Mouse (Mus musculus): ENCODE measurements around the gene Slc22a7.

The Slc22a7 gene

DNA sequence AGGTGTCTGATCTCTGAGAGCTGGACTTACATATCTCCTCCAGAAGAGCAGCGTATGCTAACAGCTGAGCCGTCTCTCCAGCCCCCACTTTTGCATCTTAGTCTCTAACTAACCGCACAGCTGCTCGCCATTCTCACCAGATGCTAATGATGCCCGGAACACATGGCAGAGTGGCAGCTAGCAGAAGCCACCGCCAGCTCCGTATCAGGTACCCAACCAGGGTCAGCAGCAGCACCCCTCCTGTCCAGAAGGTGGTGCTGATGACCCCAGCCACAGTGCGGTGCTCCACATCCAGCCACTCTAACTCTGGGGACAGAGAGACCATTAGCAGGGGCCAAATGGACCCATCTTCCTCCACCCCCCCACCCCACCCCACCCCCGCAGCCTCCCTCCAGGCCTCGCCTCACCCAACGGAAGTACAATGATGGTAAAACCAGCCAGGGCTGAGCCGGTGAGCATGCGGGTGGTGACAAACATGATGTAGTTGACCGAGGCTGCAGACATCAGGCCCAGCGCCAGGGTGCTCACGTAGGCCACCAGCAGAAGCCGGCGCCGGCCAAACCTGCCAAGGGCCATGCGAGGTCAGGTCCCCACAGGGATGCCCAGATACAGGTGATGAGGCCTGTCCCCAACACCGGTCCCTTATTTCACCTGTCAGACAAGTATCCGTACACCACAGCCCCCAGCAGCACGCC, 1.4 kb downstream of the Slc22a7 start:
- no peak for DNase-seq (ENCODE audit: low read depth)

DNA sequence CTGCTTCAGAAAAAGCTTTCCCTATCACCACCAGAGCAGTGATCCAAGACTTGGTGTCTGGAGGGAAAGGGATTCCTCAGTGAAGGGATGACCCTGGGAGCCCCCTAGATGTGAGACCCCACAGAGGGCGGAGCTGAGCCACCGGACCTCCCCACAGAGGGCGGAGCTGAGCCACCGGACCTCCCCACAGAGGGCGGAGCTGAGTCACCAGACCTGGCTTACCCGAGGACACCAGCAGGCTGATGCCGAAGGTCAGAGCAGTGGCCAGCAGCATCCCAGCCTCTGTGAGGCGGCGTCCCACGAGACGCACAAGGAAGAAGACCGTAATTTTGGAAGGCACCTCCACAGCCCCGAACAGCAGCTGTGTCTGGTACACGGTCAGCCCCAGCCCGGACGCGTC, 4.6 kb downstream of the Slc22a7 start:
- DNase-seq (ENCODE audit: low read depth) = no peak

DNA sequence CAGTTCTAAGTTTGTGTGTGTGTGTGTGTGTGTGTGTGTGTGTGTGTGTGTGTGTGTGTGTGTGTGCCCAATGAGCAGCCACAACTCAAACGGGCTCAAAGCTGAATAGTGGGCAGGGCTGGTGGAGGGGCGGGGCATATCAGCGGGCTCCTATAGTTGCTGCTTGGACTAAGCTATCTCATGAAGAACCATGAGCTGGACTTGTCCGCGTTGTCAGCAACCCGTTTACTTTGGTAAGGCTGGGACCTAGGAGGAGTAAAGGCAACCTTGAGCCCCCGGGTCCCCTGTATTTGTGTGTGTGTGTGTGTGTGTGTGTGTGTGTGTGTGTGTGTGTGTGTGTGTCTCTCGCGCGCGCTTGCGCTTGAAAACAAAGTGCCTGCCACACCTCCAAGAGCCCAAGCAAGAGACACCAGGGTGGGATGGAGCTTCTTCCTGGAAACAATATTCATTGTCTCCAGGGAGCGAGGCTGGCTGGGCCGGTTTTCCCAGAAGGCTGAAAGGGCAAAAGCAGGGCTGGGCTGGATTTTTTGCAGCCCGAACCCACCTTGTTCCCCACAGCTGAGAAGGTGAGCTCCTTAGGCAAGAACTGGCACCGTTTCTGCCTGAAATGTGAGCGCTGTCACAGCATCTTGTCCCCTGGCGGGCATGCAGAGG, 9.4 kb downstream of the Slc22a7 start, which contains the start of gene Crip3:
TSS of gene Crip3 (plus strand) at position 166 of the 654 bp plus-strand sequence.
- DNase-seq (ENCODE audit: low read depth) = no peak

DNA sequence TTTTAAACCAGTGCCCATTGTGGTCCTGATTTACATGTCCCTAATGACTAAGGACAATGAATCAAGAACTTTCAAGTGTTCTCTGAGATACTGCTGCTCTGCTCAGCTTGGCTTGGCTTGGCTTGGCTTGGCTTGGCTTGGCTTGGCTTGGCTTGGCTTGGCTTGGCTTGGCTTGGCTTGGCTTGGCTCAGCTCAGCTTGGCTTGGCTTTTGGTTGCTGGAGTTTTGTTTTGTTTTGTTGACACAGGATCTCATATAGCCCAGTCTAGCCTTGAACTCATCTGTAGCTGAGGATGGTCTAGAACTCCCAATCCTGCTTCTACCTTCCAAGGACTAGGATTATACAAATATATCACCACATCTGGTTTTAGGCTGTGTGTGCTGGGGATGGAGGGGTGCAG, 11.8 kb downstream of the Slc22a7 start:
- no peak for DNase-seq (ENCODE audit: low read depth)

DNA sequence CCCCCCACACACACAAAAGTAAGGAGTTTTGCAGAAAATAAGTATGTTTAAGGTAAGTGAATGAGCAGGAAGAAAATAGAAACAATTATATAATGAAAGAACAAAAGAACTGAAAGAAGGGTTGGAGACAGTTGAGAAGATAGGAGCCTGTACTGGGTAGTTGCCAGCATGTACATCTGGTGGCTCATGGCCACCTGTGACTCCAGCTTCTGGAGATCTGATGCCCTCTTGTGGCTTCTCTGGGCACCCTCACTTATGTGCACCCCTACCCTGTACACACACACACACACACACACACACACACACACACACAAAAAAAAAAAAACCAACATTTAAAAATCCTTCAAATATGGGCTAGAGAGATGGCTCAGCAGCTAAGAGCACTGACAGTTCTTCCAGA, 18.5 kb downstream of the Slc22a7 start:
- no peak for DNase-seq (ENCODE audit: low read depth)

DNA sequence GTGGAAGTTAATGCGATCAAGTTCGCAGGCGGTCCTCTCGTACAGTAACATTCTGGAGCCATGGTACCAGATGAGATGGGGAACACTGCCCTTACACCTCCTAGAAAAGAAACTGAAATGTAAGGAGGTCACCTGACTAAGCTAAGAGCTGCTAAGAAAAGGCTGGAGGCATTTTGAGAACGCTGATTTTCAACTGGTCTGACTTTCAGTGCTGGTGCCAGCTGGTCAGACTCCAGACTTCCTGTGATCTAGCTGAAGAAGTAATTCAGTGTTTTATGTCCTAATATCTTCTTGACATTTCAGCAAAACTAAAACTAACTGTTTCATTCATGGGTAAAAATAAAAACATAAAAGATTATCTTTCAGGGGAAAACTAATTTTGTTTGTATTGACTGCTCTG, 19.6 kb downstream of the Slc22a7 start:
- no peak for DNase-seq (ENCODE audit: low read depth)

DNA sequence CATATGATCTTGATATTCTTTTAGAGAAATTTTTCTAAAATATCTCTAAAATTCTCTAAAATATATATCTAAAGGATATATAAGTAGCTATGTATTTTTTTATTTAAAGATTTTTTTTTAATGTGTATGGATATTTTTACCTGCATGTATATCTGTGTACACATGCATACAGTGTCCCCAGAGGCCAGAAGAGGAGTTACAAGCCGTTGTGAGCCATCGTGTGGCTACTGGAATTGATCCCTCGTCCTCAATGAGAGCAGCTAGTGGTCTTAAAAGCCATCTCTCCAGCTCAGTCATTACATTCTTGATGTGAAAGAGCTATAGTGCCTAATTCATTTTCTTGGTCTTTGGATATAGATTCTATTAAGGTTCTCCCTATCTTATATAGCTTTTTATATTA, 29.8 kb downstream of the Slc22a7 start:
- DNase-seq (ENCODE audit: low read depth) = no peak

DNA sequence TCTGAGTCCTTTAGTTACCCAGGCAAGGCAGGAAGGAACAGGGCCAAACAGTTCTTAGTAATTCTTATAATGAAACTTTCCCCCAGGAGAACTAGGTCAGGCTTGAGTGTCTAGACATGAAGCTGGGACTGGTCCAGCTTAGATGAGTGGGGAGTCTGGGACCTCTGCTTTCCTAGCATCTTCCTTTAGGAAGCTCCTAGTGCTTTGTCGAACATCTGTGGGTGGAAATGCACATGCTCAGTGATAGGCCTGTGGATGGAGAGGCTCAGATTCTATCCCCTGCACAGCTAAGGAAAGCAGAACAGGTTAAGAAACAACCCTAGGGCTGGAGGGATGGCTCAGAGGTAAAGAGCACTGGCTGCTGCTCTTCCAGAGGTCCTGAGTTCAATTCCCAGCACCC, 43.6 kb downstream of the Slc22a7 start:
- DNase-seq (ENCODE audit: low read depth) = no peak

DNA sequence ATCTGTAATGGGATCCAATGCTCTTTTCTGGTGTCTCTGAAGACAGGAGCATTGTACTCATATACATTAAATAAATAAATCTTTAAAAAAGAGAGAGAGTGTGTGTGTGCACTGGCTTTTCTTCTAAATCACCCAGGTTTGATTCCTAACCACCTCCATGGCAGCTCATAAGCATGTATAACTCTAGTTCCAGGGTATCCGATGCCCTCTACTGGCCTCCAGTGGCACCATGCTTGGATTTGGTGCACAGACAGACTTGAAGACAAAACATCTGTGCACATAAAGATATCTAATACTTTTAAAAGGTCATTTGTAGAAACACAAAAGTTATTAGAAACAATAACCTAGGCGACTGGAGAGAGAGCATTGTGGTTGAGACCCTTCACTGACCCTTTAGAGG, 45.2 kb downstream of the Slc22a7 start:
- DNase-seq (ENCODE audit: low read depth) = peak; percentile 16

DNA sequence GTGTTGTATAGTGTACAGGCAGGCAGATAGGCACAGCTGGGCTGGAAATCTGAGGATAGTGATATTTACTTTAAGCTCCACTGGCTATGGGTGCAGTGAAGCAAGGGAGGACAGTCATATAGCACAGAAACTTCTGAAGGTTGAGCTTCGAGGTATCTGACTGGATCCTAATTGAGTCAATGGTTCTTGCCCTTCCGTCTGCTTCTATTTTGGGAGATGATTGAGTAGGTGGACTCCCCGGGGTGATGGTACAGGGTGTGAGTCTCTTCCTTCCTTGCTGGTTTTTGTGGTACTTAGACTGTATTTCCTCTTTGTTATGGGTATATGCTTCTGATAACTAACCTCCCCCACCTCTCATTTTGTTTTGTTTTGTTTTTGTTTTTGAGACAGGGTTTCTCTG, 50.1 kb downstream of the Slc22a7 start:
- DNase-seq (ENCODE audit: low read depth) = no peak

DNA sequence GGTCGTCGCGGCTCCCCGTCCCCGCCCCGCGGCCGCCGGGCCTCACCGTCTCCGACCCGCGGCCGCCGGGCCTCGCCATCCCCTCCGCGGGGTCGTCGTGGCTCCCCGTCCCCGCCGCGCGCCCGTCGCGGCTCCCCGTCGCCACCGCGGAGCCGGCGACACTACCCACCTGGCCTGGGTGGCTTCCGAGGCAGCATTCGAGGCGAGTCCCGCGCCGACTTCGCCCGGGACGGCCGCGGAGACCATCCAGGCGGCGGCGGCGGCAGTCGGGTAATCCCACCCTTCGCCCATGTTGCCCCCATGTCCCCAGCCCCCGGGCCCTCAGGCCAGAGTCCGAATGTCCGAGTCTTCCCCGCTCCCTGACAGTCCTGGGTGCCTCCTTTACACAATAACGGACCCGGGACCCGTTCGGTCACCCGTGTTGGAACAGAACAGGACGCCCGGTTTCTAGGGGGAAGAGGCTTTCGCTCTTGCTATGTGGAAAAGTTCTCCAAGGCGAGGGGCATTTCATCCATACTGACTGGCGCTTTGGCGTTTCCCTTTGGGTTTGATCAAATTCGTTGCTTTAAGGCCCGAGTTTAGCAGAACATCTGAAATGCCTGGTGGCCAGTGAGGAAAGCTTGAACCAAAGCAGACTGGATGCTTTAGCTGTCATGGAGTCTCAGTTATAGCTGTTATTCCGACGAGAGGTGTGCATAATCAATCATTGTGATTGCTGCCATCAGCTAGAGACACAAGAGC, 54.0 kb downstream of the Slc22a7 start:
- peak; percentile 6 for DNase-seq (ENCODE audit: low read depth)

DNA sequence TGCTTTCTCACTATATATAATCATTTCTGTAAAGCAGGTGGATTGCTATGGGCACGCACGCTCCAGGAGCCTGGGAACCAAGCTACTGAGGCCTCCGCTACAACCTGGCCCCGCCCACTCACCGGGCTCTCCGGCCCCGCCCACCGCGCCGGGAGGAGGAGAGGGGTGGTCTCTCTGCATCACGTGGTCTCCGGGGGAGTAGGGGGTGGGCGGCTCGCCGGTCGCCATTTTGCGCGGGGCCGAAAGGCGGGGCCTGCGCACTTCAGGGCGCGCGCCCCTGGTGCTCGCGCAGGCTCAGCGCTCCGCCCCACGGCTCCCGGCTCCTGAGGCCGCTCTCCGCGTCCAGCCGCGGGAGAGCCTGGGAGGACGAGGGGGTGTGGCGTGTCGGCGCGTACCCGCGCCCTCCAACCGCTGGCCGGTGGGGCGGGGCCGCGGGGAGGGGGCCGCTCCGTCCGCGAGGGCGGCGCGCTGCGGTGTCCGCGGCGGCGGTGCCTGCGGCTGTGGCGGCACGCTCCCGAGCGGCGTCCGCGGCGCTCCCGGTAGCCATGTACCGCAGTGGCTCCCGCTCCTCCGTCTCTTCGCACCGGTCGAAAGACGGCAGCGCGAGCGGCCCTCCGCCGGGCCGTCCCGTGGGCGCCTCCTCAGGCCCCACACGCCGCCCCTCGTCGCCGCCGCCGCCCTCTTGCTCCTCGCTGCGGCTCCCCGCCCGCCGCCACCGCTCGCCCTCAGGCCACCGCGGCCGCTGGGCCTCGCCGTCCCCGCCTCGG, 54.8 kb downstream of the Slc22a7 start, which contains the start of gene Zfp318:
TSS of gene Zfp318 (plus strand) at position 438 of the 767 bp plus-strand sequence.
- DNase-seq (ENCODE audit: low read depth) = peak; percentile 83
